Mouse (Mus musculus): ENCODE measurements at regions not wholly inside any gene's neighbourhood (a gene's known extent, or its start where the extent isn't known, plus 50 kb on each side); places are given as distances from the start of the nearest gene placed in this dataset.

DNA sequence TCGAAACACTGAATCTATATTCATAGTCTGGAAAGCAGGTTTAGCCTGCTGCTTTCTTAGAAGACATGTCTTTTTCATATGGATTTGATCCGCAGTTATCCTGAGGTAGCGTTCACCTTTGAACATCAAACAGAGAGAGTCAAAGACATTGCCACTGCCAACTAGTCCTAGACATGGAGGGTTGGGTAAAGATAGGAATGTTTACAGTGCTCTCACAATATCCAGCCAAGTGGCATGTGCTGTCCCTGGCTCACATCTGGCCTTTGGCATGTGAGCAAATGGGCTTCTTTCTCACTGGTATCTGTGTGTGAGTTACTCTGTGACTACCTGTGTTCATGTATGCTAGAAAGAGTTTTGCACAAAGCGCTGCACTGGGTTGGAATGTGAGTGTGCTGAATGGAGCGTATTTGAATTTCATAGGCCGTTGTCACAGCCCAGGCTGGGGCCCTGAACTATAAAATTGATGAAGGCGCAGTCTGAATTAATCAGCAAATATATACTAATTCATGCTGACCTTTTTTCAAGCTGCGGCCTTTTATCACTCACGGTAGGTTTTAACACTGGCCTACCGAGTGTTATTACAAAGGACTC is 280.8 kb downstream of the En1 start:
- no peak for DNase-seq (ENCODE audit: low spot score in 2 of 2)

DNA sequence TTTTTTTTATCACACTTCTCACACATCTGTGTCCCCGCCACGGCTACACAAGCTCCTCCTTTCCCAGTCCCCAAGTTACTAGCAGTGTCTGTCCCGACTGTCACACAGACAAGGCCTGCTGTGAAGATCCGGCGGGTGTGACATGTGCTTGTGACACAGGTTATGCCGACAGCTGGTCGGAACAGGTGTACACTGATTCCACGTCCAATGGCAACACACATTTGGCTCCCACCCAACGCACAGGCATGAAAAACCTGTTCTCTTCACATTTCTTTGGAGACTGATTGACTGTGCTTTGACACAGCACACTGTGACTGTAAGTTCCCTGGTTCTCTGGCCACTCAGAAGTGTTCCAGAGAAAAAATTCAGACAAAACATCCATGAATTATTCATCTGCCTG is 281.4 kb downstream of the En1 start:
- no peak for DNase-seq (ENCODE audit: low spot score in 2 of 2)

DNA sequence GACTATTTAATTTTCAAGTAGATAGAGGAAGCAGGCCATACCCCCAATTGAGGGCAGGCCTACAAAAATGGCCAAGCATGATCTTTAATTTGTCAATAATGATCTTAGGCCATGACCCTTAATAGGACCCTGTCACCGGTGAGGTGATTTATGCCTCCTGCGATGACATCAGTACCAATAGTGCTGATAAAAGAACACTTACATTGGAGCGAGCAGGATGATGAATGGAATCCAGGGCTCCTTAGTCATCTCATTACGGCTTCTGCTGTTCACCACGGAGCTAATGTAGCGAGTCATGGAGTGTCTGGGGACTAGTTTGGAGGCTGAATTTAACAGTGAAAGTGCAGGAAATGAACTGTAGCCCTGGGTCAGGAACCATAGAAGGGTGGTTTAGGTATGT is 308.6 kb downstream of the En1 start:
- DNase-seq (ENCODE audit: low spot score in 2 of 2) = no peak

DNA sequence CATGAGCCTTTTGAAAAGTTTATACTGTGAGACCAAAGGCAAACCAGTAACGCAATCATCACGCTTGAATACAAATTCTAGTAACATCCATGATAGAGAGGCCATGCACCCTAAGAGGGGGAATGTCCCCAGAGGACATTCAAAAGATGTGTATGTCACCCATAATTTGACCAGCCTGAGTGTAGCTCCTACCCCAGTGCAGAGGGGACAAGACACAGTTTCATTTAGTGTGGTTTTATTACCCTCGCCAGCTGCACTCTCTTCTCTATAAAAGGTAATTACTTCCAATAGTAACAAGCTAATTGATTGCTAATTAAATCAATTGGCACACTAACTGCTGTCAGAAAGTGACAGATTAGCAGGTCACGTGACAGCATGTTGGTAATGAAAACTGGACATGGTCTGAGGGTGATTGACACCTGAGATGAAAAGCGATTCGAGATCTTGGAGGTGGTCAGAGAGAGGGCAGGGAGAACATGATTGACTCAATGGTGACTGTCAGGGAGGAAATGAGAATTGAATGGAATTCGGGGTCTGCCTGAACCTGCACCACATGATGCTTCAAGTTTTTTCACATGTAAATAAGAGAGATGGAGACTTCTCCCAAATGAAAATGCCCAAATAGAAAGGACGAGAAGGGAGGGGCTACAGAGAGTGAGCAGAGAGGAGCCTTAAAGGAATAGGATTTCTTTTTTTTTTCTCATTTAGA is 309.9 kb downstream of the En1 start:
- no peak for DNase-seq (ENCODE audit: low spot score in 2 of 2)

DNA sequence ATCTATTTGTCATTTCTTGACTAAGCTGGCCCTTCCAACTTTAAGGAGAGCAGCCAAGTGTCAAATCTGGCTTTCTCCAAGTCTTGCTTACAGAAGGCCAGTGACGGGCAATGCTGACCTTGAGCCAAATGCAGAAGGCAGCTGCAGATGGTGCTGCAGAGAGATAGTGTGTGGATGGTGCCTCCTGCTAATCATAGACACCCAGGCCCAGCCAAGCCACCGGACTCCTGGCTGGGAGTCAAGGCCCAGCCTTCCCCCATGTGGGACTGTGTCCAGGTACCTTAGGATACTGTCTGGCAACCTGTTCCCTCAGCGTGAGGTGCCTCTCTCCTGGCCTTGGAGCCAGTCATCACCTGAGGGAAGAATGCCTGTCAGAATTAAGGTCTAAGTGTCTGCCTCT is 319.3 kb downstream of the En1 start:
- no peak for DNase-seq (ENCODE audit: low spot score in 2 of 2)

DNA sequence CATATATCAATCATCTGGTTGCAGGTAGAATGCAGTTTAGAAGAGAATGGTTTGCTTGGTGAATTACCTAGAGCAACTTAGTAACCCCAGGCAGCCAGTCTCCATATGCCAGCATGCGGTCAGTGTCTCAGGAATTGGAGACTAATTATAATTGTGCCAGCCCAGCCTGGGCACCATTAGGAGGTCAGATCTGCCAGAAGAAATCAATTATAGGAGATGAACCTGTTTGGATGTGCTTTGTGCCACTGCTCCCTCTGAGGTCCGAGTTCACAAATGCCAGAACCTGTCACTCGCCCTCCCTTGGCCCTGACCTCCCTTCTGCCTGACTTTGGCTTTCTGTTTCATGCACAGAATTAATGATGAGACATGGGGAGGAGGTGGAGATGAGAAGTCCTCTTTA is 323.1 kb downstream of the En1 start:
- DNase-seq (ENCODE audit: low spot score in 2 of 2) = no peak

DNA sequence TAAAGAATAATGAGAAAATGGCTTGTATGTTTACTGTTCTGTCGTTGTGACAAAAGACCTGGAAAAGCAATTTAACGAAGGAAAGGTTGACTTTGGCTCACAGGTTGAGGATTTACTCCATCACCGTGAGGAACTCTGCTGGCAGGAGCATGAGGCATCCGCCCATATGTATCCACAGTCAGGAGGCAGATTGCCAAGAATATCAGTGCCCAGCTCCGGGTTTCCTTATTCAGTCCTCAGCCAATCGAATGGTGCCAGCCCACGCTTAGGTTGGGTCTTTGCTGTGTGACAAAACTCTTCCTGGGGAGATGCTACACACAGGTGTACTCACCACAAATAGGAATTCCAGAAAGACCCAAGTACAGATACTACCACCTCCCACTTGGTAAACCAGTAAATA is 327.9 kb downstream of the En1 start:
- DNase-seq (ENCODE audit: low spot score in 2 of 2) = no peak

DNA sequence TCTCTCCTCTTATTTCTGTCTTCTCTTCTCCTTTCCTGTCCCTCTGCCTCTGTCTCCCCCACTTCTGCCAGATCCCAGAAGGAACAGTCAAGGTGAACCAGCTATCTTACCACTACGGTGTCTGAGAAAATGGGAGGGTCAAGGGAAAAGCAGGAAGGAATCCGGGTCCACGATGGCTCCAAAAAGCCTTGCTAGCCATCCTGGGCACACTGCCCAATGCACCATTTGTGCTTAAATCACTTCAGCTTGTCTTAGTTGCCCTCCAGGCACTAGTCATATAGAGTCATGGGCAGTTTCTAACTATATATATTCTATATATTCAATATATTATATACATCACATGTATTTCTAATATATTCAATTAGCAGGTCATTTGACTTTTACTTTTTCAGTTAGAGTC is 333.1 kb downstream of the En1 start:
- no peak for DNase-seq (ENCODE audit: low spot score in 2 of 2)

DNA sequence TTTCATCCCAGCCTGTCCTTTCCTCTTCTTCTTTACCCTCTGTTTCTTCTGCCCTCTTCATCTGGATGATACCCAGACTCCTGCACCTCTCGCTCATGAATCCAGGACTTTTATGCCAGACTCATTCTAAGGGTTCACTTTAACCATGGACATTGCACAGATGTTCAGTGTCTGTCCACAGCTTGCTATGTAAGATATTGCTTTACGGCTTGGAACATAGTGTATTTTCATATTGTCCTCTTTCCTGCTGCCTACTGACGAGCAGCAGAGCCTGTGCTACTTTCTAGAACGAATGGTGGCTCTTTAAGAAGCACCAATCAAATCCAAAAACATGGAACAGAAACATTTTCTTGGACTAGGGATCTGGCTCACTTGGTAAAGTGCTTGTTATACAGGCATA is 341.5 kb downstream of the En1 start:
- DNase-seq (ENCODE audit: low spot score in 2 of 2) = no peak

DNA sequence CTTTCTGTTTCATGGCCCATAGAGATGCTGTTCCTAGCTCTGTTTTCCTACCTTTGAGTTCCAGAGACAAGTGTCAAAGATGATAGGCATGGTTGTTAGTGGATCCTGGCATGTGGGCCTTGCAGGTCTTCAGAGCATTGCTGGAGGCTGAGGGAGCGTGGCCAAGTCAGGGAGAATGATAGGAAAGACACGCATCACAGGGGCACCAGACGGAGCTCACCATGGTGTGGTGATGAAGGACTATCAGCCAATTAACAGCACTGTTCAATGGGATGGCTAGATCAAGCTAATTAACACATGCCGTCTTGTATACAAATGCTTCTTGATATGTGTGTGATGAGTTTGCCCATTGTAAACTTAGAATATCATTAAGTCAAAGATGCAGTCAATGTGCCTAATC is 344.1 kb downstream of the En1 start:
- DNase-seq (ENCODE audit: low spot score in 2 of 2) = no peak

DNA sequence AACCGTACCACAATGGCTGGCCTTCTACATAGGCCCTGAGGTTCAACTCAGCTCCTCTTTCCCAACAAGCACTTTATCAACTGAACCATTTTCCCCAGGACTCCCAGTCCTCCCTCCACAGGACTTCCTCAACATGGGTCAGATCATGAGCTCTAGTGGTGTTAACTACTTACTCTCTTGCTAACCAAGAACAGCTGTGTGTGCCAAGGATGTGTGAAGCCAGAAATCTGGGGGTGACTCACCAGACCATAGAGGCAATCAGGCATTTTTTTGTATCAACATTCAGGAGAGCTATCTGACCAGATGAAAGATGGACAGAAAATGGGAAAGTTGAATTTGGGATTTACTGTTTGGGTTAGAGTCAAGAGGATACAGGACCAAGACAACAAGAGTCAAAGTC is 359.0 kb downstream of the En1 start:
- no peak for DNase-seq (ENCODE audit: low spot score in 2 of 2)

DNA sequence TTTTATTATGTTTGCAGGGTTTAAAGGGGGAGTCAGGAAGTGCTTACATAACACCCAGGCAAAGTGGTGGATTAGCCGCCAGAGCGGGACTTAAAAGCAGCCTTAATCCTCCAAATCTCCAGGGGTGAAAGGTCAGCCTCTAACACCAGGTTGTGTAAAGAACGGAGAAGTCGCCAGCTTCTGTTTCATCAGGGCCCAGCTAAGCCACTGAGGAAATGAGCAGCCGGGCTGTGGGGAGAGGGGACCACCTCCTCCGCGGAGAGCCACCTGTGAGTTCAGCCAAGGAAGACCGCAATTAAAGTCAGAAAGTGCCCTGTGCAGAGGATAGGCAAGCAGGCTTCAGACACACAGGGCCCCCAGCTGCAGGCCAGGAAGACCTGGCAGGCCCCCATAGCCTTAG is 359.8 kb downstream of the En1 start:
- DNase-seq (ENCODE audit: low spot score in 2 of 2) = no peak

DNA sequence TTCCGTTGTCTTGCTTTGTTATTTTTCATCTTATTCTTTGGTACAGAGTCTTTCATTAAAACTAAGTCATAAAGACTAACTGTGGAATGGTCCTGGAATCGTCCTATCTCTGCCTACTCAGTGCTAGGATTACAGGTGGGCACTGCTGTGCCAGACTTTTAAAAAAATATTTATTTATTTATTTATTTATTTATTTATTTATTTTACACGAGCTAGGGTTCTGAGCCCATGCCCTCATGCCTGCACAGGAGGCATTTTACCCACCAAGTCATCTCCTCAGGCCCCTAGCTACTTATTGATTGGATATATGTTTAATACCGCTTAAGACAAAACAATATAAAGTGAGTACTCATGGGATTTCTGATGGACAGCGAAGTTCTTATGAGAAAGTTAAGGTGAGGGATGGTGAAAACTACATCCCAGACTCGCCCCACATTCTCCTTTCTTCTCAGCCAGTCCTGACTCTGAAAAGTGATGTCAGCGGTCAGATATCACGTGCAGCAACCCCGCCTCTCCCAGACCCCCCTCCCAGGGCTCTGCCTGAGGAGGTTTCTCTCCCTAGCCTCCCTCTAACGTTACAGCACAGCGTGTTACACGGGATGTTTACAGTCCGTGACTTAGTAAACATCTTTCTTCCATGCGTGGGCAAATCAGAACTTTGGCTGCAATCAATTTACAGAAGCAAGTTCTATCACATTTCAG is 361.4 kb downstream of the En1 start:
- DNase-seq (ENCODE audit: low spot score in 2 of 2) = no peak

DNA sequence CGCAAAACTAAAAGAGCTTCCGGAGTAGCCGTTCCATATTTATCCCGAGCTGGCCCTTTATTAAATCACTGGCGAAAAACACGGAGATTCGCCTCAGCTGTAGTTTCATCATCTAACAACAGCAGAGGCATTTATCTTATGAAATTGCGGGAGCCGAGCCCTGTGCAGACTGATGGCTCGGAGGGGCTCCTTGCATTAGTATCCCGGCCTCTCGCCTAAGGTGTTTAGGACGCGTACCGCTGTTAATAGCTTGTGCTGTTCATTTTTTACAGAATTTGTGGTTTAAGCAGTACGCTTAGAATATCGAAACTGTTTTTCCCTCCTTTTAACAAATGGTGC is 361.9 kb downstream of the En1 start:
- DNase-seq (ENCODE audit: low spot score in 2 of 2) = peak in 1 of 2 experiments; percentile 8

DNA sequence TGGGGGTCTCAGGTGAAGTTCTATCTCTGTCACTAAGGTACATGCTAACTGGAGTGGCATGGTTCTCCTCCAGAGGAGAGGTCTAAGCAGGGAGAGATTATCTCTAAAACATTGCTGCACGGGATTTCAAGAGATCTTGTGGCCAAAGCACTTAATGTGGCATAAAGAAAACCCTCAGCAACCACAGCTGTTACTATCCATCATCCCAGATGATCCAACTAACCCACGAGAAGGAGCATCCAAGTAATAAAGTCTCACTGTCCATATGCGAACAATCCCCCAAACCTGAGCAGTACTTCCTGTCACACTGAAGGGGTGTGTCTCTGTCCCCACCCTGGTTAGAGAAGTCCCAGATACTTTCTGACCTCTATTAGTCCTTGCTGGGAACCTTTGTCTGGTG is 363.9 kb downstream of the En1 start:
- DNase-seq (ENCODE audit: low spot score in 2 of 2) = no peak

DNA sequence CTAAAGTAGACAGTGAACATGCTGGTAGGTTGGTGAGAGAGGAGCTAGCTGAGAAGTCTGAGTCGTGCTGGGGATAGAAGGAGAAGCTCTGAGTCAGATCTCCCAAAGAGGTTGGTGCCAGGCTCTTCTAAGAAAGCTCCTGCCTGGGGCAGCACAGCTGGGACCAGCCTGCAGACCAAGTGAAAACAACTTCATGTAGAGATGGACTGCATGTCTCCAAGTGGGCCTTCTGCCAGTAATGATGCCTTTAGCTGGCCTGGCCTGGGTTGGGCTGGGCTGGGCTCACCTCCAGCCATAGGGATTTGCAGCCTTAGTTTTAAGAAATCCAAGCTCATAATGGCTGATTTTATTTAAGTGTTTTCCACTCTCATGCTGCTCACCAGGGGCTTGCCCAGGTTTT is 357.7 kb downstream of the Insig2 start:
- DNase-seq (ENCODE audit: low spot score in 2 of 2) = no peak

DNA sequence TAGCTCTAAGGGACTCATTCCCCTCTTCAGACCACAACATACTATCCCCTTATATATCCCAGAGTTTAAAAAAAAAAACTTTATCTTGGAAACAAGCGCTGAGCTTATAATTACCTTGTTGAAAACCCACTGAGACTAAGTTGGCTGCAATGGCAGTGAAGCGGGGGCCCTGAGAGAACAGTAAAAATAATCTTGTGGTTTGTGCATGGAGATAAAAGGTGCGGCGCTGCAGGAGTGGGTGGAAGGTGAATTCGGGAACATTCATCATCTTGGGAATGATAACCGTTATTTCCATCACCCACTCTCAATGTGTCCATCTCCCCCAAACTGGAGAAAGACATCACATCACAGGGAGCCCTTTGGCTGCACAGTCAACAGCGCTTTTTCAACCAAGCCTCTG is 327.9 kb downstream of the Insig2 start:
- DNase-seq (ENCODE audit: low spot score in 2 of 2) = no peak

DNA sequence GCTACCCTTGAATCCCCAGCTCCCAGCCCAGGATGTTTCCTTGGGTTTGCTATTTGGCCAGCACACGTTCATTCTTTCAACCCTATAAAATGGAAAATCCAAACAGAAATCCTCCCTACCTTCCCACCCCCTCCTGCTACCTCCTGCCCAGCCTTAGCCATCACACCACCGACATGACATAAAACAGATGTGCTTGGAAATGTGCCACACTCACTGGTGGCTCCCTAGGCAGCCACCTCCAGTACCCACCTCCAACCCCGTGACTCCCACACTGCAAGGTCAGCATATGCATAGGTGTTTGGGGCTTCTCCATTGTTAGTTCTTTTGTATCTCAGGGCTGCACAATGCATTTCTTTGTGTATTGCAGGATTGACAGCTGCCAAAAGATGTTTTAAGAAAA is 327.2 kb downstream of the Insig2 start:
- no peak for DNase-seq (ENCODE audit: low spot score in 2 of 2)

DNA sequence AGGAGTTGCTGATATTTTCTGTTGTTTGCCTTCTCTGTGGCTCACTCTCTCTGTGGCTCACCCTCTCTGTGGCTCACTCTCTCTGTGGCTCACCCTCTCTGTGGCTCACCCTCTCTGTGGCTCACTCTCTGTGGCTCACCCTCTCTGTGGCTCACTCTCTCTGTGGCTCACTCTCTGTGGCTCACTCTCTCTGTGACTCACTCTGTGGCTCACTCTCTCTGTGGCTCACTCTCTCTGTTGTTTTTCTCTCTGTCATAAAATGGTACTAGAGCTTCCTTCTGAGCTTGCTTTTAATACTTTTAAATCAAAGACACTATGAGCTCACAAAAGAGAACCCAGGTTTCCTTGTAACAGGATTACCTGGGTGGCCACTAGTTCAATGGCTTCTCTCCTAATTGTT is 320.3 kb downstream of the Insig2 start:
- no peak for DNase-seq (ENCODE audit: low spot score in 2 of 2)

DNA sequence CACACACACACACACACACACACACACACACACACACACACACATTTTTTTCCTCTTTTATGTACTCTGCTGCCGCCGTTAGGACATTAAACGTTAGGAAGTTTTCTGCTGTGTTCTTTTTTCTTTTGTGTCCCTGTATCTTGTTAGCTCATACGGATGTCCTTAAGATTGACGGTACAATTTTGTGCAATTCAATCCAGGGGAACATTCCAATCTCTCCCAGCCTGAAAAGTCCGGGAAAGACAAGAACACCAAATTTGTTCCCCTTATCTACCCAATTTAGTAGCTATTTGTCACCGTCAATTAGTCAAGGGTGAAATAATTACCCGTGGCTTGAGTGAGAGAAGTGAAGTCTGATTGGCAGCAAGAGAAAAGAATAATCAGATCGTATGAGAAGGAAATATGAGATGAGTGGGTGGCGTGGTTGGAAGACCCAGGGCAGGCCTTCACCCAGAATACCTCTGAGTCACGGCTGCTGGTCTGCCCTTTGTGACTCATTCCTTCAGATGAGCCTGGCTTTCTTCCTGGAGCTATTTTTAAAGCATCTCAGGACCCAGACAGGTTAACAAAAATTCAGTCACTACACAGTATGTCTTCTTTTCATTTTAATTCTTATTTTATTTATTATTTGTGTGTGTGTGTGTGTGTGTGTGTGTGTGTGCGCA is 318.4 kb downstream of the Insig2 start:
- DNase-seq (ENCODE audit: low spot score in 2 of 2) = peak in 1 of 2 experiments; percentile 2

DNA sequence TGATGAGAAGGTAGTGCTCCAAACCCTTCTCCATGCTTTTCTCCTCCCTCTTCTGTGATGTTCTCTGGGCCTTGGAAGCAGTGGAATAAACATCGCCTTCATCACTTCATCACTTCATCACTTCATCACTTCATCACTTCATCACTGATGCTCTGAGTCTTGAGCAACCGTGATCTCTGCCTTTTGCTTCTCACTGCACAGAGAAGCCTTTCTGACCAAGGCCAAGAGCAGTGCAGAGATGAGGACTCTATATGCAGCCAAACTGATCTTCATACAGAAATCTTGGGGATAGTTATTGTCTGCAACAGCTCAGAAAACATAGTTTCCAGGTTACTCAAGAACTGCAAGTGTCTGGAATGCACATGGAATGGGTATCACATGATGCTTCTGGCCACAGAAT is 303.0 kb downstream of the Insig2 start:
- no peak for DNase-seq (ENCODE audit: low spot score in 2 of 2)

DNA sequence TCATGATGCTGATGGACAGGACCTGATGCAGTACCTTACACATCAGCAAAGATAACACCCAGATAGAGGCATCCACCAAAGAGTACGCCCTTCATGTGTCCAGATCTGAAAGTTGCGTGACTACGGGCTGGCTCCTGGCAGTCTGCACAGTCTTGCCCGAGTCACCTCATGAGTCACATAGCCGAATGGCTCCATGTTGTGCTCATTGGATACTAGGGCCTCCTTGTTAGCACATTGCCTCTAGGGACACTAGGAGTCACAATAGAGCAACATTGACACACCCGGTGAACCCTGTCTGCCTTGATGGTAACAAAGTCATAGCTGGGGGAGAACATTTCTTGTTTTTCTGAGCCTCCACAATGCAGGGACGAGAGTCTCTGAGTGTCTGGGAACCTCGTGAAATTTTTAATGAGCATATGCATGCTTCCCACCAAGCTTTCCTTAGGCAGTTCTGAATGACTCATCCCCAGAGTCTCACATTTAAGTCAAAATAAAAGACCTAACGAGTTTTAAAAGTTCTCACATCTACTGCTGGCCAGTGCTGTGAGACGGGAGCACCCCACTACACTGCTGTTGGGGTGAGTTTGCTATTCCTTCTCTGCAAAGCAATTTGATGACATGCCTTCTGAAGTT is 297.5 kb downstream of the Insig2 start:
- DNase-seq (ENCODE audit: low spot score in 2 of 2) = no peak
